Mouse (Mus musculus): ENCODE data around the gene Hbq1a. TPM values are rescaled to one million over a fixed set of nuclear protein-coding genes. Genes with fewer than 3 reads are reported as not detected.

Gene Hbq1a
- total RNA-seq, 2 experiments from 2014 or later = 21.0 to 28.2 TPM

Other genes with a start within 250 kb of the Hbq1a start
- gene Il9r, start 99.8 kb upstream of the Hbq1a start, total RNA-seq (2015; ENCODE audit: low replicate concordance) = not detected in 2 replicates
- not detected in 2 replicates for gene Il9r, start 99.8 kb upstream of the Hbq1a start, total RNA-seq (2017; ENCODE audit: low replicate concordance)
- 64.4 and 68.3 TPM in 2 replicates for gene Snrnp25, start 94.7 kb upstream of the Hbq1a start, total RNA-seq (2015; ENCODE audit: low replicate concordance)
- 29.9 and 61.1 TPM in 2 replicates for gene Snrnp25, start 94.7 kb upstream of the Hbq1a start, total RNA-seq (2017; ENCODE audit: low replicate concordance)
- gene Rhbdf1, start 77.8 kb upstream of the Hbq1a start, total RNA-seq (2015; ENCODE audit: low replicate concordance) = not detected in 2 replicates
- 1.2 and 7.5 TPM in 2 replicates for gene Rhbdf1, start 77.8 kb upstream of the Hbq1a start, total RNA-seq (2017; ENCODE audit: low replicate concordance)
- 21.3 and 22.1 TPM in 2 replicates for gene Mpg, start 73.6 kb upstream of the Hbq1a start, total RNA-seq (2015; ENCODE audit: low replicate concordance)
- gene Mpg, start 73.6 kb upstream of the Hbq1a start, total RNA-seq (2017; ENCODE audit: low replicate concordance) = 29.0 and 33.3 TPM in 2 replicates
- gene Nprl3, start 32.4 kb upstream of the Hbq1a start, total RNA-seq (2015; ENCODE audit: low replicate concordance) = 58.0 and 62.7 TPM in 2 replicates
- gene Nprl3, start 32.4 kb upstream of the Hbq1a start, total RNA-seq (2017; ENCODE audit: low replicate concordance) = 166 and 187 TPM in 2 replicates
- 7.9 and 8.8 TPM in 2 replicates for gene Hba-x, start 23.7 kb upstream of the Hbq1a start, total RNA-seq (2015; ENCODE audit: low replicate concordance)
- gene Hba-x, start 23.7 kb upstream of the Hbq1a start, total RNA-seq (2017; ENCODE audit: low replicate concordance) = 0.68 and 2.2 TPM in 2 replicates
- 59,368 and 63,767 TPM in 2 replicates for gene Hba-a1, start 16.6 kb upstream of the Hbq1a start, total RNA-seq (2015; ENCODE audit: low replicate concordance)
- 14,861 and 24,674 TPM in 2 replicates for gene Hba-a1, start 16.6 kb upstream of the Hbq1a start, total RNA-seq (2017; ENCODE audit: low replicate concordance)
- 294 and 334 TPM in 2 replicates for gene Hbq1b, start 13.1 kb upstream of the Hbq1a start, total RNA-seq (2015; ENCODE audit: low replicate concordance)
- gene Hbq1b, start 13.1 kb upstream of the Hbq1a start, total RNA-seq (2017; ENCODE audit: low replicate concordance) = 138 and 139 TPM in 2 replicates
- 143,341 and 149,783 TPM in 2 replicates for gene Hba-a2, start 3.6 kb upstream of the Hbq1a start, total RNA-seq (2015; ENCODE audit: low replicate concordance)
- 224,706 and 268,423 TPM in 2 replicates for gene Hba-a2, start 3.6 kb upstream of the Hbq1a start, total RNA-seq (2017; ENCODE audit: low replicate concordance)
- 0.42 and 0.96 TPM in 2 replicates for gene Sh3pxd2b, start 47.8 kb downstream of the Hbq1a start, total RNA-seq (2015; ENCODE audit: low replicate concordance)
- gene Sh3pxd2b, start 47.8 kb downstream of the Hbq1a start, total RNA-seq (2017; ENCODE audit: low replicate concordance) = 0.28 and 0.85 TPM in 2 replicates
- gene Ubtd2, start 155.3 kb downstream of the Hbq1a start, total RNA-seq (2015; ENCODE audit: low replicate concordance) = 0.58 and 1.3 TPM in 2 replicates
- gene Ubtd2, start 155.3 kb downstream of the Hbq1a start, total RNA-seq (2017; ENCODE audit: low replicate concordance) = not detected in 2 replicates
- not detected in 2 replicates for gene Efcab9, start 232.0 kb downstream of the Hbq1a start, total RNA-seq (2015; ENCODE audit: low replicate concordance)
- gene Efcab9, start 232.0 kb downstream of the Hbq1a start, total RNA-seq (2017; ENCODE audit: low replicate concordance) = not detected in 2 replicates
- gene Stk10, start 233.2 kb downstream of the Hbq1a start, total RNA-seq (2015; ENCODE audit: low replicate concordance) = 11.5 and 18.3 TPM in 2 replicates
- gene Stk10, start 233.2 kb downstream of the Hbq1a start, total RNA-seq (2017; ENCODE audit: low replicate concordance) = 9.9 and 19.2 TPM in 2 replicates